Mouse (Mus musculus) testis, adult 2 months (tissue): ENCODE data around the gene Gramd1b.

ENCODE experiments used
- CTCF ChIP-seq: fragments of 200-500 bp; IDR thresholded peaks from 2 replicates; pipeline ENCODE4 v1.5.1; 2012; ENCODE audit warnings: low read depth, mild to moderate bottlenecking, inconsistent platforms, low read length, moderate library complexity; ENCODE audit not compliant: control insufficient read depth, insufficient read depth, insufficient replicate concordance
- POLR2A ChIP-seq: fragments of 200-500 bp; IDR thresholded peaks from 2 replicates; pipeline ENCODE4 v1.6.1; 2012; ENCODE audit warnings: low read depth, mild to moderate bottlenecking, inconsistent platforms, low read length, moderate library complexity; ENCODE audit not compliant: control insufficient read depth

DNA sequence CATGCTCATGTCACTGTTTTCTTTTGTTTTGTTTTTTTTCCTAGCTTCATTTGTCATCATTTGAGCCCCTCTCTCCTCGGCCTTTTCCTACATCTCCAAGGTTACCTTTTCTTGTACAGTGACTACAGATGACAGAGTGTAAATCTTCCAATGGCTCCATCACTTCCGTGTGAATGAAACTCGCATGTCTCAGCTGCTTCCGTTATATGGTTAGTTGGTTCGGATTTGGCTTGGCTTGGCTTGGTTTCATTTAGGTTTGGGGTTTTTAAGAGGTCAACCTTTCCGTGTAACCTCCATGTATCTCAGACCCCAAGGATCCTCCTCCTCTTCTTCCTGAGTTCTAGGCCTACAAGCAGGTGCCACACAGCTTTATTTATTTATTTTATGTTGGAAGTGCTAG is 77.3 kb downstream of the Gramd1b start:
- TF ChIP-seq CTCF = no peak
- no peak for TF ChIP-seq POLR2A
